Mouse (Mus musculus) hindbrain, embryonic 12.5 days (tissue): ENCODE results near the gene Dbil5. TPM values are rescaled to one million over a fixed set of nuclear protein-coding genes. Genes with fewer than 3 reads are reported as not detected.

Experiments
- ATAC-seq: fragments of 200-750 bp; cut with Nextera tagmentation; 2 replicates; pipeline ENCODE4 v1.8.0; 2017; ENCODE audit warnings: moderate TSS enrichment; ENCODE audit not compliant: low FRiP score
- H3K27ac ChIP-seq: fragments of 300-500 bp; sonication (generic); 2 replicates; pipeline ENCODE4 v1.5.1; 2016; ENCODE audit warnings: mild to moderate bottlenecking
- H3K27me3 ChIP-seq: fragments of 300-500 bp; sonication (generic); 2 replicates; pipeline ENCODE4 v1.6.1; 2016; ENCODE audit warnings: mild to moderate bottlenecking
- H3K36me3 ChIP-seq: fragments of 300-500 bp; sonication (generic); 2 replicates; pipeline ENCODE4 v1.6.1; 2016; ENCODE audit warnings: mild to moderate bottlenecking
- H3K4me1 ChIP-seq: fragments of 300-500 bp; sonication (generic); 2 replicates; pipeline ENCODE4 v1.6.1; 2016
- H3K4me2 ChIP-seq: fragments of 300-500 bp; sonication (generic); replicated peaks from 2 replicates; pipeline ENCODE4 v1.6.1; 2016; ENCODE audit warnings: mild to moderate bottlenecking
- H3K4me3 ChIP-seq: fragments of 300-500 bp; sonication (generic); 2 replicates; pipeline ENCODE4 v1.5.1; 2016; ENCODE audit warnings: mild to moderate bottlenecking
- H3K9ac ChIP-seq: fragments of 300-500 bp; sonication (generic); 2 replicates; pipeline ENCODE4 v1.6.1; 2016; ENCODE audit warnings: mild to moderate bottlenecking, moderate library complexity
- H3K9me3 ChIP-seq: fragments of 300-500 bp; sonication (generic); replicated peaks from 2 replicates; pipeline ENCODE4 v1.6.1; 2016; ENCODE audit warnings: mild to moderate bottlenecking
- WGBS: fragments of 180-500 bp; shearing (Covaris S2); methylation state at CpG from one replicate; pipeline ENCODE4 v1.1.7; 2016; 5-methylcytosine and 5-hydroxymethylcytosine counted together
- polyA plus RNA-seq: library from polyadenylated mRNA; unstranded; fragments of >200 nt; fragmentation: Nextera tagmentation; extraction: Ambion mirVana; gene quantifications from 2 replicates; pipeline ENCODE4 v1.2.1, GENCODE M21; 2016

The Dbil5 gene
- polyA plus RNA-seq, 1 experiment from 2014 or later = 0.54 TPM

DNA sequence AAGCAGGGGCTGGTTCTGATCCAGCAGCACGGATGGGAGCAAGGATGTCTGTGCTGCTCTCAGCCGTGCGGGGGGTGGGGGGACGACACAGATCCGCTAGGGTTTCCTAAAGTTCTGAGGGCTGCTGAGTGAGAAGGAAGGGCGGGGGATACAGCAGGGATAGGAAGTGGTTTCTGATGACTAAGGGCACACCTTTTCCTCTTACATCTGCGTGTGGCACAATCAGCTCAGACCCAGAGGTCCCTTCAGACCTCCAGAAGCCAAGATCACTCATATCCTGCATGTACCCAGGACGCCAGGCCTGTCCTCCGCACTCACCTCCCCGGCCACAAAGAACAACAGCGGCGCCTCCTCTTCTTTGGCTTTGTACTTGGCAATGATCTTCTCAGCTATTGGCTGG, 43.8 kb downstream of the Dbil5 start:
- no peaks in the 10 kb centered on the region for H3K9me3 ChIP-seq
- peaks cover 50% of the 10 kb centered on the region for H3K4me1 ChIP-seq
- no peak overlapping the region for H3K4me3 ChIP-seq
- no peak overlapping the region for H3K27ac ChIP-seq
- H3K27me3 ChIP-seq = no peaks in the 10 kb centered on the region
- H3K4me2 ChIP-seq = no peak overlapping the region
- H3K36me3 ChIP-seq = 0 out of 2 replicates have a peak, but pooled peaks cover 7% of the 10 kb centered on the region
- no peak for ATAC-seq
- 72% methylated on average over 12 of the region's 12 CpGs for WGBS
- no peak overlapping the region for H3K9ac ChIP-seq

DNA sequence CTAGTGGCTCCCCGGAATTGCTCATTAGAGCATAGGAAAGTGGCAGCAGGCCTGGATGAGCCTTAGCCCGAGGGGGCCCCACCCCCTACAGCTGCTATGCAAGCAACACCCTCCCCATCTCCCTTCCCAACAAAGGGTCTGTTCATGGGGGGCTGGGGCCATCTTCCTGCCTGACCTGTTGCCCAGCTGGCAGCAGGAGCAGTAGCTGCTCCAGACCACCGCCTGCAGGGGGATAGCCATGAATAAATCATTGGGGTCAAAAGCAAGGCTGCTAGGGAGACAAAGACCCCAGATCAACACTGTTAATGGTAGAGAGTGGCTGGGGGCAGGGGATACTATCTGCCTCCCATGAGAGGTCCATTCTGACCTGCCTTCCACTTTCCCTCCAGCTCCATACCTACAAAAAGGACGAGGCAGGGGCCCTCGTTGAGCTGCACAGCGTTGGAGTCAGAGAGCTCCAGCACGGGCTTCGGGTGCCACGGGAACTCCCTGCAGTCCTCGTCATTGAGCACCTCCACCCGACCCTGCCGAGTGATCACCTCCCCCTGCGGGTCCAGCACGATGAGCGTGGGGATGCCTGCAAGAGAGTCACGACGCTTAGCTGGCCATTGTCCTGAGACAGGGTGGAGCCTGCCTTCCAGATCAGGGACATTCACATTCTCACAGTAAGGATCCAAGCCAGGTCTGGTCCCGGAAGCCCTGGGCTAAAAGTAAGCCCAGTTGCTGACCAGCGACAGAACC, 45.4 kb downstream of the Dbil5 start:
- H3K4me2 ChIP-seq = peak overlapping the region; percentile 27
- peaks cover 64% of the 10 kb centered on the region for H3K4me1 ChIP-seq
- ATAC-seq = peak; percentile 62

DNA sequence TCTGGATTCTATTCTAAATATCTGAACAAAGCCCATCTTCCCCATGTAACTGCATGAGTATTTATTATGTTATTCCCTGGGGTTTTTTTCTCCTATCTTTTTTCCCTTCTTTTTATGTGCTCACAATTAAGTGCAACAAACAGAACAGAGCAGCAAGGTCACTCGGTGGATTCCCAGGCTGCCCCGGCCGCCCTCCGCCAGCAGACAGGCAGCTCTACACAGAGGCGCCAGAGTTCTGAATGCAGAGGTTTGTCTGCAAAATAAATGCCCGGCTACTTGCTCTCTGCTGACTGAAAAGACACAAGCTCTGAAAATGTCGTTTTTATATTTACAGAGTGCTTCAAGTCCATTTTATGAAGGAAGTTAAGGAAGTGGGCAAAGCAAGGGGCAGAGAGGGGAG, 50.1 kb downstream of the Dbil5 start:
- Histone ChIP-seq H3K4me3 (no peak overlapping the region), H3K9ac (peak overlapping the region; percentile 28), H3K27me3 (no peaks in the 10 kb centered on the region), H3K27ac (peak overlapping the region; percentile 82), H3K4me2 (no peak overlapping the region), H3K4me1 (peaks cover 48% of the 10 kb centered on the region), H3K36me3 (peaks cover 9% of the 10 kb centered on the region; the same call in 1 of the 2 replicates), H3K9me3 (no peaks in the 10 kb centered on the region)
- no peak for ATAC-seq
- 28% methylated on average over 7 of the region's 7 CpGs for WGBS

More for the DNA sequence above, 45.4 kb downstream of the Dbil5 start:
- Histone ChIP-seq H3K9me3 (no peaks in the 10 kb centered on the region), H3K4me3 (no peak overlapping the region; the same call in 1 of the 2 replicates), H3K9ac (peak overlapping the region; percentile 20; the same call in 1 of the 2 replicates), H3K36me3 (0 out of 2 replicates have a peak, but pooled peaks cover 7% of the 10 kb centered on the region), H3K27me3 (no peaks in the 10 kb centered on the region), H3K27ac (peak overlapping the region; percentile 76)
- WGBS = 4% methylated on average over 19 of the region's 19 CpGs

DNA sequence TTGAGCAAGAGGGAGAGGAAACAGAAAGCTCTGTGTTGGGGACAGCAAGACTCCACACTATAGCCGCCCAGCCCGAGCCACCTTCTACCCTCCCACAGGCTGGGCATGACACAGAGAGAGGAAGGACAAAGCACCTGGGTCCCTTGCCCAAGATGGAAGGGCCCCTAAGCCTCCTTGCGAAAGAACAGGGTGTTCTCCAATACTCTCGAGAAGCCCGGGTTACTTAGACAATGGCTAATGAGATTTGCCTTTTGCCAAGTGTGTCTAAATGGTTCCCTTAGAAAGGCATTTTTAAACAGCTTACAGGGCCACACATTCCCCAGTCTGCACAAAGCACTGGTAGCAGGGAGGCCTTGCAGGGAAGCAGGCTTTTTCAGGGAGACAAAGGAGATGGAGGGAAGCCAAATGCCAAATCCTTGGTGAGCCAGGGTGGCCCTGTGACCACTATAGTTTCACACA, 50.6 kb downstream of the Dbil5 start:
- 29% methylated on average over 5 of the region's 5 CpGs for WGBS

More for the DNA sequence above, 50.6 kb downstream of the Dbil5 start:
- Histone ChIP-seq H3K4me1 (peaks cover 43% of the 10 kb centered on the region), H3K4me2 (no peak overlapping the region), H3K27me3 (no peaks in the 10 kb centered on the region), H3K36me3 (peaks cover 9% of the 10 kb centered on the region; the same call in 1 of the 2 replicates), H3K27ac (peak overlapping the region; percentile 82), H3K9ac (peak overlapping the region; percentile 28), H3K9me3 (no peaks in the 10 kb centered on the region), H3K4me3 (no peak overlapping the region)
- ATAC-seq = peak; percentile 75

Other genes with a start within 250 kb of the Dbil5 start
- 2.0 and 3.7 TPM in 2 replicates for gene 1700016K19Rik, start 217.7 kb upstream of the Dbil5 start, polyA plus RNA-seq
- 23.1 and 25.4 TPM in 2 replicates for gene Rflnb, start 189.8 kb upstream of the Dbil5 start, polyA plus RNA-seq
- gene Vps53, start 38.0 kb upstream of the Dbil5 start, polyA plus RNA-seq = 56.3 and 60.6 TPM in 2 replicates
- gene Fam57a, start 37.9 kb upstream of the Dbil5 start, polyA plus RNA-seq = 27.6 and 31.2 TPM in 2 replicates
- gene Gemin4, start 56 bp downstream of the Dbil5 start, polyA plus RNA-seq = 27.5 and 28.7 TPM in 2 replicates
- gene Mrm3, start 26.1 kb downstream of the Dbil5 start, polyA plus RNA-seq = 15.4 and 18.0 TPM in 2 replicates
- gene Glod4, start 26.1 kb downstream of the Dbil5 start, polyA plus RNA-seq = 109 and 118 TPM in 2 replicates
- 54.3 and 57.3 TPM in 2 replicates for gene Nxn, start 181.5 kb downstream of the Dbil5 start, polyA plus RNA-seq
- gene Timm22, start 189.3 kb downstream of the Dbil5 start, polyA plus RNA-seq = 111 and 113 TPM in 2 replicates